Mouse (Mus musculus) thymus, adult 2 months (tissue): ENCODE results near the gene Glis1.

Experiments
- CTCF ChIP-seq: fragments of 200-500 bp; IDR thresholded peaks from 2 replicates; pipeline ENCODE4 v1.5.1; 2012; ENCODE audit warnings: mild to moderate bottlenecking, control low read depth, low read length, moderate library complexity, borderline replicate concordance; ENCODE audit not compliant: control insufficient read depth, poor library complexity, insufficient read depth; ENCODE audit errors: extremely low read depth
- POLR2A ChIP-seq: fragments of 200-500 bp; IDR thresholded peaks from 2 replicates; pipeline ENCODE4 v1.6.1; 2012; ENCODE audit warnings: mild to moderate bottlenecking, low read length, control low read depth, moderate library complexity; ENCODE audit not compliant: control insufficient read depth, poor library complexity, insufficient read depth; ENCODE audit errors: extremely low read depth

- no peak for TF ChIP-seq POLR2A
- no peak for TF ChIP-seq CTCF
Measured at GRCm38 (mm10) chr4:107541821-107542220, 107.4 kb downstream of the Glis1 start.
